Mouse (Mus musculus): ENCODE results near the gene Ccnk.

DNA sequence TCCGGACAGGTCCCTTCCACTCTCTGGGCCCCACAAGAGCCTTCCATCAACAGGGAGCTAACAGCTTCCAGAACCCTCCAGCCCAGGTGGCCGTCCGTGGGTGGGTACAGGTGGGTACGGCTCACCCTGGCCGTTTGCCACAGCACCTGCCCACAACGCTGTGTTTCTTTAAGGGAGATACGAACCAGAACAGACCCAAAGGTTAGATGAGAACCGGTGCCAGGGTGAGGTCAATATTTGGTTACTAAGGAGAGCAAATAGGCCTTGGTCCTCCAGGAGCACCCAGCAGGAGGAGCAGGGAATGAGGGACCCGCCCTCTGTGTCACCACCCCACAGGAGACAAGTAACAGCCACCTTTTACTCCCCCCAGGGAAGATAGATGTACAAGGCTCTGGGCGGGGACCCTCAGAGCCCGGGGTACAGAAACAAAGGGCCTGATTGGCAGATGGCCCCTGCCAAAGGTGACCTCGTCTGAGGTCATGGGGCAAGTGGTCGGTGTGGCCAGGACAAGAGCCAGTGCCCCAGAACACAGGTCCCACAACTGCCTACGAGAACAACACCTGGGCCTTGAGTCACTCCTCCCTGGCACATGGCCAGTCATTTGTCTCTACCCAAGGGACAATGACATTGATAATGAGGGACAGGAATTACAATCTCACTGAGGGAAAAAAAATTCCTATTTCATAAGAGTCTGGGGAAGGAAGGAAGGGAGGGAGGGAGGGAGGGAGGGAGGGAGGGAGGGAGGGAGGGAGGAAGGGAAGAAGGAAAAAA lies 55.6 kb downstream of the Ccnk start:
- TF ChIP-seq CTCF (IDR thresholded peaks at IDR 0.05; ENCODE audit: extremely low read depth, insufficient read depth, insufficient read length, insufficient replicate concordance) (no peak), POLR2A (IDR thresholded peaks at IDR 0.05; ENCODE audit: low read depth, low read length) (no peak)
